Mouse (Mus musculus) erythroblast, embryonic 14.5 days (primary cell): ENCODE measurements around the gene Jak3.

Source experiments
- GATA1 ChIP-seq: IDR thresholded peaks from 2 replicates; pipeline ENCODE4 v1.6.1; 2012; ENCODE audit warnings: low read length, inconsistent platforms, mixed read lengths
- TAL1 ChIP-seq: IDR thresholded peaks from 3 replicates; pipeline ENCODE4 v1.6.1; 2012; ENCODE audit warnings: low read length, inconsistent platforms, mixed read lengths

DNA sequence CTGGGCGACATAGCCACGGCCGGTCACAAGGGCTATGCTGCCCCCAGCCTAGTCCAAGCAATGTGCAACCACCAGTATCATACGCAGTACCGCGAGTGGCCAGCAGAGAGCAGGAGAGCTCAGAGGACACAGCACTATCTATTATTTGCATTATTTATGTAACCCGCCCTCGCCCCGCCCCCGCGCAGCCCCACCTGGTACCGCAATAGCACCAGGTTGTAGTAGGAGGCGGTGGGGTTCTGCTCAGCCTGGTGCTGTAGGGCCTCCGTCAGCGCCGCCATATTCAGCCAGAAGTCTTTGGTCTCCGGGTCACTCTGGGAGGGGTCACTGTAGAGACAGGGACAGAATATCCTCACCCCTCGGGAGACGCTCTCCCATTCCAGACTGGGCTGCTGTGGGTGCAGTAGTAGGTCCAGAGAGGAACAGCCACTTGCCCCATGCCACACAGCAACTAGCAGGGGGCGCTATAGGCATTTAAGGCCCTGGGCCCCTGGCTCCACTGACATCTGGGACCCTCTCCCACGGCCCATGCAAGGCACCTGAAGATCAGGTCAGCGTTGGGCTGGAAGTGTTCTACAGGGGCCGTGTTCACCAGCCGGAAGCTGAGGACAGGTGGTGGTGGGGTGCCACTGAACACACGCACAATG lies 33.8 kb downstream of the Jak3 start:
- TF ChIP-seq GATA1 = no peak
- no peak for TF ChIP-seq TAL1
